Mouse (Mus musculus) kidney, postnatal 4 days (tissue): ENCODE measurements around the gene Hgfac.

Experiments
- DNase-seq, 2 experiments: peaks; one replicate each; pipeline ENCODE4 v3.0.0; 2021; ENCODE audit warnings: mixed read lengths in 2 of 2

The Hgfac gene

GRCm38 (mm10) chr5:35042431-35043109 lies 1.3 kb downstream of the Hgfac start:
- peak in 1 of 2 experiments; percentile 34 for DNase-seq

- peak; percentile 78 to 83 for DNase-seq
These were observed 1.8 kb downstream of the Hgfac start for GRCm38 (mm10) chr5:35043110-35043451.

- no peak for DNase-seq
These were observed 9.2 kb downstream of the Hgfac start for GRCm38 (mm10) chr5:35050541-35050940.

- no peak for DNase-seq
These were observed 13.3 kb downstream of the Hgfac start for GRCm38 (mm10) chr5:35054628-35055027.

- DNase-seq = peak in 1 of 2 experiments; percentile 46
These were observed 13.8 kb downstream of the Hgfac start for GRCm38 (mm10) chr5:35055076-35055475.

GRCm38 (mm10) chr5:35056604-35057432 lies 15.5 kb downstream of the Hgfac start, which contains the start of gene Dok7:
TSS of gene Dok7 (plus strand) at chr5:35056766.
- peak; percentile 65 to 76 for DNase-seq

GRCm38 (mm10) chr5:35057582-35057981 lies 16.3 kb downstream of the Hgfac start:
- no peak for DNase-seq

- no peak for DNase-seq
These were observed 16.9 kb downstream of the Hgfac start for GRCm38 (mm10) chr5:35058216-35058615.

GRCm38 (mm10) chr5:35060098-35060497 lies 18.8 kb downstream of the Hgfac start:
- DNase-seq = no peak

- DNase-seq = no peak
These were observed 28.5 kb downstream of the Hgfac start for GRCm38 (mm10) chr5:35069841-35070240.

GRCm38 (mm10) chr5:35070314-35070713 lies 29.0 kb downstream of the Hgfac start:
- no peak for DNase-seq

- DNase-seq = no peak
These were observed 29.6 kb downstream of the Hgfac start for GRCm38 (mm10) chr5:35070953-35071352.

- DNase-seq = no peak
These were observed 30.5 kb downstream of the Hgfac start for GRCm38 (mm10) chr5:35071855-35072254.

- no peak for DNase-seq
These were observed 31.9 kb downstream of the Hgfac start for GRCm38 (mm10) chr5:35073235-35073634.

- peak in 1 of 2 experiments; percentile 16 for DNase-seq
These were observed 32.7 kb downstream of the Hgfac start for GRCm38 (mm10) chr5:35073992-35074391.

GRCm38 (mm10) chr5:35076369-35076768 lies 35.1 kb downstream of the Hgfac start:
- DNase-seq = no peak

GRCm38 (mm10) chr5:35079101-35079500 lies 37.8 kb downstream of the Hgfac start:
- no peak for DNase-seq

- DNase-seq = no peak
These were observed 43.6 kb downstream of the Hgfac start for GRCm38 (mm10) chr5:35084913-35085312.

- peak; percentile 79 to 84 for DNase-seq
These were observed 47.7 kb downstream of the Hgfac start for GRCm38 (mm10) chr5:35088785-35089613.

GRCm38 (mm10) chr5:35089614-35089963 lies 48.3 kb downstream of the Hgfac start:
- no peak for DNase-seq

- no peak for DNase-seq
These were observed 50.3 kb downstream of the Hgfac start for GRCm38 (mm10) chr5:35091636-35092035.
